Mouse (Mus musculus) midbrain, postnatal 0 days (tissue): ENCODE measurements at regions not wholly inside any gene's neighbourhood (a gene's known extent, or its start where the extent isn't known, plus 50 kb on each side); places are given as distances from the start of the nearest gene placed in this dataset.
A peak's percentile ranks its signal among the peaks of the same experiment; 100 is the strongest.

ENCODE experiments used
- ATAC-seq: fragments of 200-750 bp; cut with Nextera tagmentation; 2 replicates; pipeline ENCODE4 v1.8.0; 2017; ENCODE audit warnings: moderate number of reproducible peaks, mild to moderate bottlenecking, moderate TSS enrichment, moderate library complexity; ENCODE audit not compliant: low FRiP score
- DNase-seq: peaks from one replicate; pipeline ENCODE4 v3.0.0-alpha.2; 2015; ENCODE audit warnings: low spot score
- H3K27ac ChIP-seq: fragments of 300-500 bp; sonication (generic); 2 replicates; pipeline ENCODE4 v1.5.1; 2014; ENCODE audit warnings: low read depth, mild to moderate bottlenecking, low read length, mixed read lengths
- H3K27me3 ChIP-seq: fragments of 300-500 bp; sonication (generic); 2 replicates; pipeline ENCODE4 v1.6.1; 2014; ENCODE audit warnings: low read length, control low read depth, mixed read lengths; ENCODE audit not compliant: insufficient read depth
- H3K36me3 ChIP-seq: fragments of 300-500 bp; sonication (generic); 2 replicates; pipeline ENCODE4 v1.6.1; 2014; ENCODE audit warnings: low read length, control low read depth, mixed read lengths; ENCODE audit not compliant: insufficient read depth
- H3K4me1 ChIP-seq: fragments of 300-500 bp; sonication (generic); 2 replicates; pipeline ENCODE4 v1.6.1; 2014; ENCODE audit warnings: mild to moderate bottlenecking, control low read depth, antibody characterized with exemption, low read length, mixed read lengths; ENCODE audit not compliant: insufficient read depth
- H3K4me2 ChIP-seq: fragments of 300-500 bp; sonication (generic); 2 replicates; pipeline ENCODE4 v1.6.1; 2014; ENCODE audit warnings: low read depth, mild to moderate bottlenecking, low read length, mixed read lengths; ENCODE audit not compliant: poor library complexity, severe bottlenecking
- H3K4me3 ChIP-seq: fragments of 300-500 bp; sonication (generic); 2 replicates; pipeline ENCODE4 v1.5.1; 2014; ENCODE audit warnings: low read depth, mild to moderate bottlenecking, low read length, moderate library complexity
- H3K9ac ChIP-seq: fragments of 300-500 bp; sonication (generic); replicated peaks from 2 replicates; pipeline ENCODE4 v1.6.1; 2014; ENCODE audit warnings: mild to moderate bottlenecking, low read length, moderate library complexity, mixed read lengths; ENCODE audit not compliant: poor library complexity, severe bottlenecking
- H3K9me3 ChIP-seq: fragments of 300-500 bp; sonication (generic); 2 replicates; pipeline ENCODE4 v1.6.1; 2016; ENCODE audit warnings: low read length, control low read depth
- CTCF ChIP-seq: IDR thresholded peaks from 2 replicates; pipeline ENCODE4 v1.5.1; 2016; ENCODE audit warnings: antibody characterized with exemption, mild to moderate bottlenecking
- whole genome bisulfite sequencing: fragments of 180-500 bp; shearing (Covaris S2); extraction: QIAGEN DNeasy Blood & Tissue Kit; methylation state at CpG from one replicate; pipeline ENCODE4 v1.1.7; 2014; 5-methylcytosine and 5-hydroxymethylcytosine counted together

DNA sequence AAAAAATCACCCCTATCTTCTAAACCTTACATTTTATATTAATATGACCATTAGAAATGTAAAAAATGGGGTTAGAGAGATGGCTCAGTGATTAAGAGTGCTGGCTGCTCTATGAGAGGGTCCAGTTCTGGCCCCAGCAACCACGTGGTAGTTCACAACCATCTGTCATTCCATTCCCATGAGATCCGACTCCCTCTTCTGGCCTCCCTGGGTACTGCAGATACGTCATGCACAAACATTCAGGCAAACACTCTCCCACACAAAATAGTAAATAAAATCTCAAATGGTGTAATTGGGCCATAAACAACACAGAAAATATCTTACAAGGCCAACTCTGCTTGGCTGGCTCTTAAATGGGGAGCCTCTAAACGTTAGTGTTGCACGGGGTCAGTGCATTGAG is 68.4 kb upstream of the Psmd7 start:
- no peaks in the 10 kb centered on the region for H3K4me1 ChIP-seq
- H3K27ac ChIP-seq = no peak overlapping the region
- 70% methylated on average over 5 of the region's 5 CpGs for WGBS
- no peaks in the 10 kb centered on the region for H3K27me3 ChIP-seq
- peak; percentile 47 for TF ChIP-seq CTCF
- no peak overlapping the region for H3K4me3 ChIP-seq
- H3K9me3 ChIP-seq = no peaks in the 10 kb centered on the region
- no peak overlapping the region for H3K4me2 ChIP-seq
- ATAC-seq (no peak), DNase-seq (no peak)
- H3K9ac ChIP-seq = no peak overlapping the region
- H3K36me3 ChIP-seq = no peaks in the 10 kb centered on the region

- Histone ChIP-seq H3K4me3 (no peak overlapping the region), H3K9ac (no peak overlapping the region), H3K27ac (no peak overlapping the region), H3K36me3 (no peaks in the 10 kb centered on the region), H3K9me3 (no peaks in the 10 kb centered on the region), H3K4me2 (no peak overlapping the region), H3K4me1 (no peaks in the 10 kb centered on the region), H3K27me3 (no peaks in the 10 kb centered on the region)
- no peak for TF ChIP-seq CTCF
- DNase-seq = no peak
- no peak for ATAC-seq
- 88% methylated on average over 4 of the region's 4 CpGs for WGBS
Observed at GRCm38 (mm10) chr8:107657741-107658140, 69.5 kb upstream of the Psmd7 start.

- DNase-seq = no peak
- H3K9ac ChIP-seq = no peak overlapping the region
- no peak overlapping the region for H3K4me2 ChIP-seq
- 93% methylated on average over 6 of the region's 6 CpGs for WGBS
- no peak overlapping the region for H3K4me3 ChIP-seq
- no peaks in the 10 kb centered on the region for H3K4me1 ChIP-seq
- no peaks in the 10 kb centered on the region for H3K9me3 ChIP-seq
- ATAC-seq = no peak
- H3K27ac ChIP-seq = no peak overlapping the region
- H3K36me3 ChIP-seq = no peaks in the 10 kb centered on the region
- TF ChIP-seq CTCF = no peak
- no peaks in the 10 kb centered on the region for H3K27me3 ChIP-seq
Observed at GRCm38 (mm10) chr8:107658386-107658785, 70.1 kb upstream of the Psmd7 start.

GRCm38 (mm10) chr8:107660624-107661023 is 72.4 kb upstream of the Psmd7 start:
- H3K36me3 ChIP-seq = no peaks in the 10 kb centered on the region
- H3K9me3 ChIP-seq = no peaks in the 10 kb centered on the region
- no peak overlapping the region for H3K27ac ChIP-seq
- no peak overlapping the region for H3K4me2 ChIP-seq
- TF ChIP-seq CTCF = no peak
- no peak overlapping the region for H3K4me3 ChIP-seq
- H3K9ac ChIP-seq = no peak overlapping the region
- no peaks in the 10 kb centered on the region for H3K4me1 ChIP-seq
- 93% methylated on average over 6 of the region's 6 CpGs for WGBS
- no peak for DNase-seq
- no peak for ATAC-seq
- no peaks in the 10 kb centered on the region for H3K27me3 ChIP-seq

DNA sequence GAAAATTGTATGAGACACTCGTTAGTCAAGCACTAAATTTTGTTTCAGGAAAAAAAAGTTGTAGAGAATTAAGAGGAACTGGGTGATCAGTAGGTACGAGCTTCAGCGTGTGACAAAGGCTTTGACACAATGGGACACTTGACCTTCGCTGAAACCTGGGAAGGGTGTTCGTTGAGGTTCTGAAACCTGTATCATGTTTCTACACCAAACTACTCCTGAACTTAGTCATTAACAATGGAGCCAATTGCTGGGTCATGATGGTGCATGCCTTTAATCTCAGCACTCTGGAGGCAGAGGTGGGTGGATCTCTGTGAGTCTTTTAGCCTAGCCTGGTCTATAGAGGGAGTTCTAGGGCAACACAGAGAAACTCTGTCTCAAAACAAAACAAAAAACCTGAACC is 81.3 kb upstream of the Psmd7 start:
- Histone ChIP-seq H3K36me3 (no peaks in the 10 kb centered on the region), H3K4me1 (no peaks in the 10 kb centered on the region), H3K9me3 (no peaks in the 10 kb centered on the region), H3K4me2 (no peak overlapping the region), H3K27ac (no peak overlapping the region), H3K27me3 (no peaks in the 10 kb centered on the region), H3K9ac (no peak overlapping the region), H3K4me3 (no peak overlapping the region)
- 91% methylated on average over 5 of the region's 5 CpGs for WGBS
- no peak for TF ChIP-seq CTCF
- no peak for DNase-seq
- ATAC-seq = no peak

DNA sequence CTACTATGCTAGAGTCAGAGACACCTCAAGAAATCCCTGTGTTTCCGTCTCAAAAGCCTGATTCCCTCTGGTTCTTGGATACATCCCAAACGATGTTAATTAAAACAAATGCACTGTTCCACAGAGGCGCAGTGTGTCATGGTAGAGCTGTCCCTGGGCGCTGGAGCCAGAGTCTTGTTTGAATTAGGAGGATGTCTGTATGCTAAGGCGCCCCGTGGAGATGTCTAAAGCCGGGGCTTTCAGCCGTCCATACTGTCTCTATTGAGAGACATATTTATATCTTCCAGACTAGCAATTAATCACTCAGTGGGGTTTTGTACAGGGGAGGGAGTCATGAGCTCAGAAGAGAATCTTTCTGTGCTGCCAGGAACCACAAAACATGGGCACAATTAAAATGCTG is 83.2 kb upstream of the Psmd7 start:
- H3K36me3 ChIP-seq = no peaks in the 10 kb centered on the region
- no peaks in the 10 kb centered on the region for H3K9me3 ChIP-seq
- no peak overlapping the region for H3K9ac ChIP-seq
- TF ChIP-seq CTCF = no peak
- WGBS = 29% methylated on average over 8 of the region's 8 CpGs
- no peaks in the 10 kb centered on the region for H3K27me3 ChIP-seq
- no peak overlapping the region for H3K4me2 ChIP-seq
- H3K4me1 ChIP-seq = no peaks in the 10 kb centered on the region
- ATAC-seq (no peak), DNase-seq (peak; percentile 87)
- no peak overlapping the region for H3K4me3 ChIP-seq
- no peak overlapping the region for H3K27ac ChIP-seq

DNA sequence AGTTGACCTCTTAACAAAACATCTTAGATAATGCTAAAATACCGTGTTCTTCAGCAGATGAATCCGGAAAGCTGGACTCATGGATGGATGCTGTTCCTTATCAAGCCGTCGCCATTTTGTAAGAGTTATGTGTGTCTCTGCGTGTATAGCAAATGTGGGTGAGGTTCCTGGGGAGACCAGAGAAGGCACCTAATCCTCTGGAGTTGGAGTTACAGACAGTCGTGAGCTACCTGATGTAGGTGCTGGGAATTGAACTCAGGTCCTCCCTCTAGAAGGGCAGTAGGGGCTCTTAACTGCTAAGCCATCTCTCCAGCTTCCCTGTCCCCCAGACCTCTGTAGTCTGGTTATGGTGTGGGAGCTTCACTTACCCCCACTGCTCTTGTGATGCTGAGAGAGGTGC is 84.4 kb upstream of the Psmd7 start:
- Histone ChIP-seq H3K27ac (no peak overlapping the region), H3K4me3 (no peak overlapping the region), H3K9ac (no peak overlapping the region), H3K27me3 (no peaks in the 10 kb centered on the region), H3K9me3 (no peaks in the 10 kb centered on the region), H3K4me2 (no peak overlapping the region), H3K36me3 (no peaks in the 10 kb centered on the region), H3K4me1 (no peaks in the 10 kb centered on the region)
- ATAC-seq (no peak), DNase-seq (no peak)
- TF ChIP-seq CTCF = no peak
- 93% methylated on average over 6 of the region's 6 CpGs for WGBS
